Mouse (Mus musculus): Measurements from ENCODE around the gene Fgf12. TPM values are rescaled to one million over a fixed set of nuclear protein-coding genes. Genes with fewer than 3 reads are reported as not detected.
A peak's percentile ranks its signal among the peaks of the same experiment; 100 is the strongest.

The Fgf12 gene
- polyA plus RNA-seq, 1 experiment from 2014 or later, result 0.74 TPM

DNA sequence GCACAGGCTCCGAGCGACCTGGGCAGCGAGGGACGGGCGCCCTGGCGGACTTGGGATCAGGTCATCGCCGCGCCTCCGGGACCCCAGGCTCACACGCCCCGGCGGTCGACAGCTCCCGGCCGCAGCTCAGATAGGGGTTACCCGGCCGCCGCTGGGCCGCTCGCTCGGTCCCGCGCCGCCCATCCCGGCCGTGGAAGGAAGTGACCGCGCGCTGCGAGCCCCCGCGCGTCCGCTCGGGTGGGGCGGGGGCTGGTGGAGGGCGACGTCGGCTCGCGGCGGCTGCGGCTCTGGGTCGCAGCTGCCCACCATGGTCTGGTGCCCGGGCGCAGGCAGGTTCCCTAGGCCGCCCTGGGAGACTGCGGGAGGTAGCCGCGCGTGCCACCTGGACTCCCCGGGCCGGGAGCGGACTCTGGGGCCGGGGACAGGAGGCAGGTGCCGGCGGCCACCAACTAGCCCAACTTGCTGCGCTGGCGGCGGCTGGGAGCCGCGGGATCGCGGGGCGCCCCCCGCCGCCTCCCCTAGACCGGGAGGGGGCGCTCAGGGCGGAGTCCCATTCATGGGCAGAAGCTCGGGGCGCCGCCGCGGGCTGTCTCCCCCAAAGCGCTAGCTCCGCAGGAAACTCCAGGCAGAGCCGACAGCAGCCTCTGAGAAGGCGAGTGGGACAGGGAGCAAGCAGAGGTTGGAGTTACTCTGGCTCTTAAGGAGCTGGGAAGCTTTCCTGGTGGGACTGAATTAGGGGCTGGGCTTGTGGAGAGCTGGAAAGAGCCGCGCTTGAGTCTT is 306.3 kb downstream of the Fgf12 start:
- Histone ChIP-seq H3K4me3 (ENCODE audit: low read depth, low read length) (peak overlapping the region; percentile 62), H3K27ac (replicated peaks) (no peak overlapping the region), H3K9me3 (ENCODE audit: control insufficient read depth, low read length) (no peaks in the 10 kb centered on the region), H3K4me2 (replicated peaks; ENCODE audit: low read depth) (peak overlapping the region; percentile 98), H3K27me3 (ENCODE audit: control insufficient read depth, insufficient read depth, low read length) (no peaks in the 10 kb centered on the region), H3K36me3 (ENCODE audit: control insufficient read depth, insufficient read depth, low read length) (no peaks in the 10 kb centered on the region), H3K4me1 (replicated peaks; ENCODE audit: control insufficient read depth, insufficient read depth) (no peaks in the 10 kb centered on the region), H3K9ac (ENCODE audit: low read length) (peak overlapping the region; percentile 48)
- WGBS, result under 1% methylated on average over 61 of the region's 82 CpGs
- DNase-seq (ENCODE audit: low spot score), result peak; percentile 36
- TF ChIP-seq EP300 (optimal IDR thresholded peaks at IDR 0.05) (no peak), CTCF (IDR thresholded peaks at IDR 0.05; ENCODE audit: low read depth) (peak; percentile 19)
- peak; percentile 75 for ATAC-seq (ENCODE audit: low FRiP score, low TSS enrichment)

DNA sequence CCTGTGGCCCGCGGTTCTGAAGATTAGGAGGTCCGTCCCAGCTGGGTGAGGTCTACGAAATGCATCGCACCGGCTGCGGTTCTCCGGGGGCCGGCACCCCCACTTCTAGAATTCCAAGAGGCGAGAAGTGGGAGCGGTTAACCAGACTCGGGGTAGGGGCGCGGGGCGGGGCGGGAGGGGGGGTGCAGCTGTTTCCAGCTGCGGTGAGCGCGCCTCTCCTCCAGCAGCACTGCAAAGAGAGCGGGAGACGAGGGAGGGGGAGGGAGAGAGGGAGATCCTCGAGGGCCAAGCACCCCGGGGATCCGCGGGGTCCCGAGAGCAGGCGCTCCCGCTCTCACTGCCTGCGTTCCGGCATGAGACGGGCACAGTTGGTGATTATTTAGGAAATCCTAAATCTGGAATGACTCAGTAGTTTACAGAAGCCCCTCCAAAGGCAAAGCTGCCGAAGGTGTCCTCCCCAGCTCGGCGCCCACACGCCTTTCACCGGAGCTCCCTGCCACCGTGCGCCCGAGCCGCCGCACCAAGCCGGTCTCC is 307.0 kb downstream of the Fgf12 start:
- Histone ChIP-seq H3K4me1 (replicated peaks; ENCODE audit: control insufficient read depth, insufficient read depth) (no peaks in the 10 kb centered on the region), H3K27ac (replicated peaks) (no peak overlapping the region), H3K36me3 (ENCODE audit: control insufficient read depth, insufficient read depth, low read length) (no peaks in the 10 kb centered on the region), H3K27me3 (ENCODE audit: control insufficient read depth, insufficient read depth, low read length) (no peaks in the 10 kb centered on the region), H3K4me2 (replicated peaks; ENCODE audit: low read depth) (peak overlapping the region; percentile 98), H3K9ac (ENCODE audit: low read length) (peak overlapping the region; percentile 48), H3K4me3 (ENCODE audit: low read depth, low read length) (peak overlapping the region; percentile 62), H3K9me3 (ENCODE audit: control insufficient read depth, low read length) (no peaks in the 10 kb centered on the region)
- WGBS, result under 1% methylated on average over 37 of the region's 42 CpGs
- ATAC-seq (ENCODE audit: low FRiP score, low TSS enrichment), result peak; percentile 22; the same call in 1 of the 2 replicates
- TF ChIP-seq CTCF (IDR thresholded peaks at IDR 0.05; ENCODE audit: low read depth) (no peak), EP300 (optimal IDR thresholded peaks at IDR 0.05) (no peak)
- peak; percentile 22 for DNase-seq (ENCODE audit: low spot score)

DNA sequence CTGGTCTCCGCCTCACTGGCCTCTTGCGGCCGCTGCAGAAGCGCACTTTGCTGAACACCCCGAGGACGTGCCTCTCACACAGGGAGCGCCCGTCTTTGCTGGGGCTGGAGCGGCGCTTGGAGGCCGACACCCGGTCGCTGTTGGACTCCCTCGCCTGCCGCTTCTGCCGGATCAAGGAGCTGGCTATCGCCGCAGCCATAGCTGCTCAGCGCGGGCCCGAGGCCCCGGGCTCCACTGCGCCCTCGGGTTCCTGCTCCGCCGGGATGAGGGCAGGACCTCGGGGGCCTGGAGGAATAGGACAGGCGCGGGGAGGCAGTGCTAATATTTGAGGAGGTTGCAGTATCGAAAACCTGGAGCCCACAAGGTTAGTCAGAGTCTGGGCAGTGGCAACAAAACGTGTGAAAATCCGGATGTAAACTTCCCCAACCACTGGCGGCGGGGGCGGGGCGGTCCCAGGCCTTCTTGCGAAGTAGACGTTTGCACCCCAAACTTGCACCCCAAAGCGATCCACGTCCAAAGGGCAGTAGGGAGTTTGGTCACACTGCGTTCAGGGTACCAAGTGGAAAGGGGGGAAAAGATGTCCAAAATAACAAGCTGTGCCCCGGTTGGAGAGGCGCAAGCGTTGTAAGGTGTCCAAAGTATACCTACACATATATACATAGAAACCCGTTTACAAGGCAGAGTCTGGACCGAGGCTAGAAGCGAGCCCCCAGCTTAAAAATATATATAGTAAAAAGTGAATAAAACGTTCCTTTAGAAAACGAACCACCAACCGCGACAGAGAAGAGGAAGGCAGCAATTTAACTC is 307.7 kb downstream of the Fgf12 start:
- no peaks in the 10 kb centered on the region for H3K9me3 ChIP-seq (ENCODE audit: control insufficient read depth, low read length)
- ATAC-seq (ENCODE audit: low FRiP score, low TSS enrichment) (peak; percentile 51), DNase-seq (ENCODE audit: low spot score) (peak; percentile 59)
- no peak overlapping the region for H3K27ac ChIP-seq (replicated peaks)
- H3K36me3 ChIP-seq (ENCODE audit: control insufficient read depth, insufficient read depth, low read length), result no peaks in the 10 kb centered on the region
- TF ChIP-seq CTCF (IDR thresholded peaks at IDR 0.05; ENCODE audit: low read depth) (no peak; the same call in 1 of the 2 replicates), EP300 (optimal IDR thresholded peaks at IDR 0.05) (no peak)
- WGBS, result under 1% methylated on average over 51 of the region's 51 CpGs
- peak overlapping the region; percentile 98 for H3K4me2 ChIP-seq (replicated peaks; ENCODE audit: low read depth)
- H3K4me3 ChIP-seq (ENCODE audit: low read depth, low read length), result peak overlapping the region; percentile 62
- H3K9ac ChIP-seq (ENCODE audit: low read length), result 0 out of 2 replicates have a peak overlapping the region, but pooled peaks have one; percentile 8
- no peaks in the 10 kb centered on the region for H3K27me3 ChIP-seq (ENCODE audit: control insufficient read depth, insufficient read depth, low read length)
- no peaks in the 10 kb centered on the region for H3K4me1 ChIP-seq (replicated peaks; ENCODE audit: control insufficient read depth, insufficient read depth)

DNA sequence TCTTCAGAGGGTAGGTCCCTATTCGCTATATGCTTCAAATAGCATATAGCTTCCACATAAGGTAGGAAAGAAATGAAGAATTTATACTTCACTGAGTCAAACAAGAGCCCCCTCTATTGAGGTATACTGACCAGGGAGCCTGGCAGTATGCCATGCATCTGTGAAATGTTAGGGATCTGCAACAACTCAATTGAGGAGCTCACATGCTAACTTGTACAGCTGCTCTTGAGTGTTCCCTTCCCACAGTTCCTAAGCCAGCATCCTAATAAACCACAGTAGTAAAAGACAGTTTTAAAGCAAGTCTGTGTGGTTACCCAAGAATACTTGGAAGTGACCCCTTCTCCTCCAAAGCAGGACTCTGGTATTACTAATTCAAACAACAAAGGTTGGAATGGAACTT is 331.3 kb downstream of the Fgf12 start:
- WGBS, result 86% methylated on average over 1 of the region's 1 CpGs
- Histone ChIP-seq H3K4me1 (replicated peaks; ENCODE audit: control insufficient read depth, insufficient read depth) (no peaks in the 10 kb centered on the region), H3K36me3 (ENCODE audit: control insufficient read depth, insufficient read depth, low read length) (no peaks in the 10 kb centered on the region), H3K27ac (replicated peaks) (no peak overlapping the region), H3K9me3 (ENCODE audit: control insufficient read depth, low read length) (no peaks in the 10 kb centered on the region), H3K4me3 (ENCODE audit: low read depth, low read length) (no peak overlapping the region), H3K9ac (ENCODE audit: low read length) (no peak overlapping the region), H3K4me2 (replicated peaks; ENCODE audit: low read depth) (no peak overlapping the region), H3K27me3 (ENCODE audit: control insufficient read depth, insufficient read depth, low read length) (no peaks in the 10 kb centered on the region)
- TF ChIP-seq EP300 (optimal IDR thresholded peaks at IDR 0.05) (no peak), CTCF (IDR thresholded peaks at IDR 0.05; ENCODE audit: low read depth) (no peak)
- no peak for ATAC-seq (ENCODE audit: low FRiP score, low TSS enrichment)
- DNase-seq (ENCODE audit: low spot score), result no peak

DNA sequence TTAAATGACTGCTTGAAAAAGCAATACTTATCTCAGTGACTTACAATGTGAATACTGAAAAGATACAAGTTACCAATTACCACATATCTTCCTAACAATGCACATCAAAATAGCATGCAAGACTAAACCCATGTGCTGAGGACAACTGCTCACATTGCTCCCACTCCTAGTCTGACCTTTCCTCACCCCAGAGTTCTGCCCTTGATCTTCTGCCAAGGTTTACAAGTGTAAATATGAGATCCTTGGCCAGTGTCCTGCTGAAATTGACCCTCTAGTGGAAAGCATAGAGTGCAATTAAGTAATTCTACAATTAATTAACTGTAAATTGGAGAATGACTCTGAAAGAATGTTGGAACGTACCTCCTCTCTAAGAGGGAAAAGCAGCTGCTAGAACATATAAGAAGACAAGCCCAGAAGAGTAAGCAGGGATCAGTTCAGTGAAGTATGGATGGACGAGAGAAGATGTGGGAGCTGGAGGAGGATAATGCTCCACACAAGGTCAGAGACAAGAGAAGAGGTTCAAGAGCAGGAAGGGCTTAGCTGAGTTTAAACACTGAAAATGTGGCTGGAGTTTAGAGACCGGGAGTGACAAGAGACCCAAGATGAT is 333.1 kb downstream of the Fgf12 start:
- Histone ChIP-seq H3K36me3 (ENCODE audit: control insufficient read depth, insufficient read depth, low read length) (no peaks in the 10 kb centered on the region), H3K9me3 (ENCODE audit: control insufficient read depth, low read length) (no peaks in the 10 kb centered on the region), H3K4me1 (replicated peaks; ENCODE audit: control insufficient read depth, insufficient read depth) (no peaks in the 10 kb centered on the region), H3K27me3 (ENCODE audit: control insufficient read depth, insufficient read depth, low read length) (no peaks in the 10 kb centered on the region), H3K27ac (replicated peaks) (no peak overlapping the region), H3K4me3 (ENCODE audit: low read depth, low read length) (no peak overlapping the region), H3K9ac (ENCODE audit: low read length) (no peak overlapping the region), H3K4me2 (replicated peaks; ENCODE audit: low read depth) (no peak overlapping the region)
- no peak for TF ChIP-seq EP300 (optimal IDR thresholded peaks at IDR 0.05)
- no peak for TF ChIP-seq CTCF (IDR thresholded peaks at IDR 0.05; ENCODE audit: low read depth)
- WGBS, result 74% methylated on average over 3 of the region's 3 CpGs
- ATAC-seq (ENCODE audit: low FRiP score, low TSS enrichment) (no peak), DNase-seq (ENCODE audit: low spot score) (no peak)
